Mouse (Mus musculus) kidney, postnatal 14 days (tissue): ENCODE data around the gene Ccl24.

Experiments used
- DNase-seq: peaks from one replicate; pipeline ENCODE4 v3.0.0; 2022; ENCODE audit warnings: mixed read lengths

The Ccl24 gene

GRCm38 (mm10) chr5:135544865-135545797, 27.7 kb downstream of the Ccl24 start, which contains the start of gene Hip1:
Gene Hip1 (minus strand): TSS chr5:135545120.
- DNase-seq, result peak; percentile 100

- DNase-seq, result peak; percentile 38
These were observed 28.8 kb downstream of the Ccl24 start for GRCm38 (mm10) chr5:135544032-135544558.

DNA sequence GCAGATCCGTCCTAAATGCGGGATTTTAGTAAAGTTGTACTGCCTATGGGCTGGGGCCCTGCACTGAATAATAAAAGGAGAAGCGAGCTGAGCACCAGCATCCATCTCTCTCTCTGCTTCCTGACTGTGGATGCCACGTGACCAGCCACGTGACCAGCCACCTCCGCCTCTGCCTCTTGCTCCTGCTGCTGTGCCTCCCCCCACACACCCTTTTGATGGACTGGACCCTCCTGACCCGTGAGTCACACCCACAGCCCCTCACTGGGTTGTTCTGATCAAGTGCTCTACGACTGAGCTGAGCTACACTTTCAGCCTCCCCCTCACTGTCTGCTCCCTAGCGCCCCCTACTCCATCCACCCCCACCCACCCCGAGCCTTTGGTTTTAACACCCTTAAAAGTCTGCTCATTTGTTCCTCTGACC, 35.0 kb downstream of the Ccl24 start:
- no peak for DNase-seq

- DNase-seq, result peak; percentile 39
These were observed 35.5 kb downstream of the Ccl24 start for GRCm38 (mm10) chr5:135537326-135537725.

DNA sequence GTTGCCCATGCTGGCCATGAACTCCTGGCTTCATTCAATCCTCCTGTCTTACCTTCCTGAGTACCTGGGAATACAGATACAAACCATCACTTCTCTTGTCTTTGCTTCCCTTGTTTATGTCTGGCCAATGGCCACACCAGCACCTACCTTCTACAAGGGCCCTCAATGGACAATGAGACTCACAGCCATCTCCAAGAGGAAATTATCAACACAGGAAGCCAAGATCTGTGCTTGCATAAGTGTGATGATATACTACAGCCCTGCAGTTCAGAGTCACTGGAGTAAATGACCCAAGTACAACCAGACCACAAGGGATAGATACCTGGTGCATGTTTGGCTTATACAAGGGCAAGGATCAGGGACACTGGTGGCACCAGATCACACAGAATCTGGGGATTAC, 37.0 kb downstream of the Ccl24 start:
- no peak for DNase-seq

GRCm38 (mm10) chr5:135533431-135533830, 39.4 kb downstream of the Ccl24 start:
- peak; percentile 83 for DNase-seq

- no peak for DNase-seq
These were observed 41.5 kb downstream of the Ccl24 start for GRCm38 (mm10) chr5:135531306-135531845.

DNA sequence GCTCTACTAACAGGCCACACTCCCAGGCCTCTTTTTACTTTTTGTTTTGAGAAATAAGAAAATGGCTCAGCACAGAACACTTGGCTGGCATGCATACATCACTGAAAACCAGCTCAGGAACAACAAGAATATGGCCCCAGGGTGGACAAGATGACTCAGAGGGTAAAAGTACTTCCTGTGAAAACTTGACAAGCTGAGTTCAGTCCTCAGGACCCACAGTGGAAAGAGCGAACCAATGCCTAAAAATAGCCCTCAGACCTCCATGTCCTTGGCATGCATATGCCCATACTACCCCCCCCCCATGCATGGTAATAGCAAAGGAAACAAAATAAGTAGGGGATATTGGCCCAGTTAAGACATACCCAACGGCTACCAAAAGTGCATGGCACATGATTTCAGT, 42.9 kb downstream of the Ccl24 start:
- no peak for DNase-seq

GRCm38 (mm10) chr5:135529310-135529709, 43.5 kb downstream of the Ccl24 start:
- DNase-seq, result no peak

DNA sequence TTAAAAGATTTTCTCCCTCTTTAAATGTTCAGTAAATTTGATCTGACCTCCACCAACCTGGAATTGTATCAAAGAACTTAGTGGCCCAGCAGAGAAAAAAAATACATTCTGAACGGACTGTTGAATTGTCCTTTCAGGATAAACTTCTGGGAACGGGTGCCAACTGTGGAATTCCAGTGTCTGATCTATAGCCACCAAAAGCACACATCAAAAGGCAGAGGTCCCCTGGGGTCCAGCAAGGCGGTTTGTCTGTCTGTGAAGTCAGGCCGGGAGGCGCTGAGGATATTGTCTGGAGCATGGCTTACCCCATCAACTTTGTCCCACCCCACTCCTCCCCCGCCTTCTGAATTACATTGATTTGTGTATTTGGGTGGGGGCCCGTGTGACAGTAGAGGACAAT, 44.9 kb downstream of the Ccl24 start:
- no peak for DNase-seq

- DNase-seq, result peak; percentile 41
These were observed 47.9 kb downstream of the Ccl24 start for GRCm38 (mm10) chr5:135524660-135525560.

GRCm38 (mm10) chr5:135524087-135524486, 48.8 kb downstream of the Ccl24 start:
- no peak for DNase-seq

DNA sequence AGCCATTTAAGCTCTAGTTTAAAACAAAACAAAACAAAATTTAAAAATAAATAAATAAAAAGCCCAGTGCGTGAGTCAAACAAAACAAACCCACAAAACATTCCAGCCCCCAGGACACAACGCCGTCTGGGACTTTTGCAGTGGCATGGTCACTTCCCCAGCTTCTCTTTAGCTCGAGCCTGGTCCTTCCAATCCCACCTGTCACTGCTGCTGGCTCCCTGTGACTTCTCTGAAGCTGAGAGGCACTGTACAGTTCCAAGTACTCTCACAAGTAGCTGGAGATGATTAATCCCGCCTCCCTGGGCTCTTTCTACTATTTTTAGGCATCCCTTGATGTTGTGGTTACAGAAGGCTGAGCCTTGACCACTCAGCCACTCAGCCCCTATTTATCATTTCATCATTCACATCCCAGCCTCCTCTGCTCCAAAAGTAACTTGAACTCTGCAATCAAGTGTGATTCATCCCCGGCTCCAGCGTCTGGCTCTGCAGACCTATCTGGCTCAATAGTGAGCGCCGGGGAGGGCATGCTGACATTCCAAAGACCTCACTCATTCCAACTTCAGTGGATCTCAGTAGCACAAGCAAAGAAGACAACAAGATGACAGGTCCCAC, 50.6 kb downstream of the Ccl24 start:
- DNase-seq, result no peak
